Mouse (Mus musculus) lung, postnatal 14 days (tissue): ENCODE results near the gene Clec12a.
"Not testable (repeated sequence)": the region's sequence is repeated elsewhere in the genome, so short reads cannot be mapped to it uniquely, and the experiment has no call there.

ENCODE experiments used
- DNase-seq: peaks from one replicate; pipeline ENCODE4 v3.0.0; 2021

Clec12a gene

GRCm38 (mm10) chr6:129342391-129342790, at the start of gene Clec12a:
Gene Clec12a (plus strand): TSS chr6:129342691.
- DNase-seq, result not testable (repeated sequence)

DNA sequence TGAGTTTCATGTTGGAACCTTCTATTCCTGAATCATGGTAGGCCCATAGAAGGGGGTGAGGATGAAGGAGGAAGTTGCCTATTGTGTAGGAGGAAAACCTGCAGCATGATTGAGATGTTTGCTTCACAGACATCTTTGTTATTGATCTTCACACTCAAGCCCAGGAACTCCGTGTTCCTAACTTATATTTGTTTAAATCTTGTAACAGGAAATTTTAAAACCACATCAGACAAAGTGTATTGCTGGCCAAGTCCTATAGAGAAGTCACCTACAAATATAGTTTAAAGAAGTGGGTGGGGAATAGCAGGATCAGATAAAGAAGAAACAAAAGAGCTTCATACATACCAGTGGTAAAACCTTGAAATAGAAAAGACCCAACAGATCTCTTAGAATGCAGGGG, 38.3 kb upstream of the Clec12a start:
- DNase-seq, result no peak

- no peak for DNase-seq
These were observed 30.0 kb upstream of the Clec12a start for GRCm38 (mm10) chr6:129312499-129312898.

- no peak for DNase-seq
These were observed 27.8 kb upstream of the Clec12a start for GRCm38 (mm10) chr6:129314655-129315168.

- no peak for DNase-seq
These were observed 26.8 kb upstream of the Clec12a start for GRCm38 (mm10) chr6:129315698-129316097.

- no peak for DNase-seq
These were observed 26.0 kb upstream of the Clec12a start for GRCm38 (mm10) chr6:129316463-129316862.

DNA sequence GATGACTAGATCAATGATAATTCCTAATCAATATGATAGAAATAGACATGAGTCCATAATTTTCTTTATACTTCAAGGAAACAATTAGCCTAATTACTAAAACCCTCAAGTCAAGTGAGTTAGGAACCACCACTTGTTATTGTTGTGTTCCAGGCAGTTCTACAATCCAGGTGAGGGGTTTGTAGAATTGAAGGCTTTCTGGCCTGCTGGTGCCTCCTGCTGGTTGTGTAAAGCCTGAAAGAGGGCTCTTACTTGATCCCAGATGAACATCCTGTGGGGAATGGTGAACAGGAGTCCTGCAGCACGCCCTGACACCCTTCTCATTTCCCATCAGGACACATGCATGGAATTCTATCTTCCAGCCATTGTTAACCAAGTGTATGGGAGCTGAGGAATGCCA, 24.1 kb upstream of the Clec12a start:
- DNase-seq, result no peak

- DNase-seq, result no peak
These were observed 23.2 kb upstream of the Clec12a start for GRCm38 (mm10) chr6:129319331-129319730.

- no peak for DNase-seq
These were observed 16.5 kb upstream of the Clec12a start for GRCm38 (mm10) chr6:129326016-129326415.

- DNase-seq, result no peak
These were observed 15.8 kb upstream of the Clec12a start for GRCm38 (mm10) chr6:129326568-129327150.

DNA sequence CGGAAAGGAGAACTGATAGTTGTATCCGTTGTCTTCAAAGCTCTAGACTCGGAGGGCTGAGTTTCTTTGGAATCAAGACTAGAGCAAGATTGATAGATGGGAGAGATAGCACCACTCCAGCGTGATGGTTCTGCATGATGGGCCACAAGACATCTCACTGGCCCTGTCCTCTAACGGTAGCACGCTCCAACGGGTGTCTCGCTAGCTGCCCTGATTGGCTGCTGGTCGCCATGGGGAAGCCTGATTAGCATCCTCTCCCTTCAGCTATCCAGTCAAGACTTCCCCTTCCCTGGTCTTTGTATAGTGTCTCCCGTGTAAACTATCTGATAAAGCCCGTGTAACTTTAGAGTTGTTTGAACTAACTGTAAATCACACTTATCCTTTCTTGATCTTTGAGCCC, 10.9 kb upstream of the Clec12a start, which contains the start of gene 4922502D21Rik:
4922502D21Rik (minus strand) TSS at position 187 of the 400 bp plus-strand sequence.
- no peak for DNase-seq

DNA sequence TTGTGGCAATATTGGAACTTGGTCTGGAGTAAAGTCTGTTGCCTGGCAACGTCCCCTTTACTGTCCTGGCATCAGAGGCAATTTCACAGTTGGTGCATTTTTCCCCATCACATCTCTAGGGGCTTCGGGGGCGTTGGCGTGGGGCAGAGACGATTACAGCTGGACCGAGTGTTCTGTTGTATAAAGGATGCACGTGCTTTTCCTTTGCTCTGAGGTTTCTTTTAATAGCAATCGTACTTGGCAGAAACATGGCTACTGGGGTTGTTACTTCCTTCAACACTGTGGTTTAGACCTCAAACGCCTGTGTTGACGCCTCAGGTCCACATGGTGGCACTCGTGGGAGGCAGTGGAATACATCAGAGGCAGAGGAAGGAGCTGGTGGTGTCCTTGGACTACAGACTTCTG, 8.8 kb upstream of the Clec12a start:
- peak; percentile 64 for DNase-seq

- DNase-seq, result no peak
These were observed 4.7 kb upstream of the Clec12a start for GRCm38 (mm10) chr6:129337751-129338150.

GRCm38 (mm10) chr6:129344408-129344807, 1.9 kb downstream of the Clec12a start:
- DNase-seq, result no peak

- DNase-seq, result peak; percentile 9
These were observed 7.2 kb downstream of the Clec12a start for GRCm38 (mm10) chr6:129349524-129350352.

- no peak for DNase-seq
These were observed 8.6 kb downstream of the Clec12a start for GRCm38 (mm10) chr6:129351091-129351490.

DNA sequence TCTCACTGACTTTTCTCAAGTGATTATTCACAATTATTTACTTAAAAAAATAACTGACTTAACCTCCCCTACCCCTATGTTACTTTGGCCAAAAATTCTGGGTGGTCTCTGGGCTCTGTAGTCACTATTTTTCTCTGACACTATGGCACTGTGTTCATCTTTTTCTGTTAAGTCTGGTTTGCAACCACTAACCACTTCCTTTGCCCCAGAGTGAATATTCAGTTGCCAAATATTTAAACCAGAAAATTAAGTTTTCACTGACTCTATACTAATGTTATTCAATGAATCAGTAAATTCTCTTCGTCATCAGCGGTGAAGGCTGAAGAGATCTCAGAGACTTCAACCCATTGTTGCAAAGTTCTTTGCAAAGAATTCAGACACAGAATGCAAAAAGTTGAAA, 13.3 kb downstream of the Clec12a start:
- no peak for DNase-seq

- DNase-seq, result no peak
These were observed 13.9 kb downstream of the Clec12a start for GRCm38 (mm10) chr6:129356430-129356829.

- no peak for DNase-seq
These were observed 17.0 kb downstream of the Clec12a start for GRCm38 (mm10) chr6:129359515-129359914.

GRCm38 (mm10) chr6:129363942-129364341, 21.5 kb downstream of the Clec12a start:
- no peak for DNase-seq

DNA sequence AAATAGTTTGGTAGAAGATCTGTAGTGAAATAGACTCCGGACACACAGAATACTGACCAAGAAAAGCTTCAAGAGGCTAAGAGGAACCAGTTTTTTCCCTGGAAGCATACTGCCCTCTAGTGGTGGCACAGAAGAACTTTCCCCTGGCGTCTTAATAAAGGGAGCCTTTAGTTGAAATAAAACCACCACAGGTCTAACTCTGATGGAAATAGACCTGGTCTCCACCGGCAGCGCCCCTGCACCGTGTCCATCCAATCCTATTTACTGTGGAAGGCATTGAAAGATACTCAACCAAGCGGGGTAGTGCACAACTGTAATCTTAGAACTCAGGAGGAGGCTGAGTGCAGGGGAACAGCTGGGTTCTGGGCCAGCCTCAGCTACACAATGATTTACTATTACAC, 23.5 kb downstream of the Clec12a start:
- DNase-seq, result peak; percentile 60

DNA sequence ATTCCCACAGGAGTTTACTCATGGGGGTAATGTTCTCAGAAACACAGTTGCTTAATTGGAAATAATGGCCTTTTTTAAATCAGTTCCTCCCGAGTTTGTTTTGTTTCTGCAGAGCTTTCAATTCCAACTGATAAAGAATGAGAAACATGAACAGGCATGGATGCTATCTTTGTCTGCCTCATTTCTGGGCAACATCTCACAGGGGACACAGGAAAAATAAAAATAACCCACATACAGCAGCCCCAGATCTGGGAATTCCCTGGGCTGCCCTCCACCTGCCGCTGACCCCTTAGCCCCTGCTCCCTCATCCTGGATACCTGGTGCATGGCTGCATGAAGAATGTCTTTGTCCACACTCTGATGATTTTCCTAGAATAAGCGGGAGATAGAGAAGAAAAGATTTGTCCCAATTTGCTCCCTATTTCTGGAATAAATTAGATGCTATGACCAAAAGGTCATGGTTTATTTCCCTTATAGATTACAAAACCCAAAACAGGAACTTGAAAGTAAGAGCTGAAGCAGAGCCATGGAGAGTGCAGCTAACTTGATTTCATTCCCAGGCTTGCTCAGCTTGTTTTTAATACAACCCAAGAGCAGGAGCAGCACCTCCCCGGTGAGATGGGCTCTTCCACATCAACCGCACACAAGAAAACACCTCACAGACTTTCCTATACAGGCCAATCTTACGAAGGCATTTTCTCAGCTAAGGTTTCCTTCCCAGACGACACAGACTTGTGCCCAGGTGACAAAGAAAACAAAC, 27.1 kb downstream of the Clec12a start:
- no peak for DNase-seq

- no peak for DNase-seq
These were observed 32.5 kb downstream of the Clec12a start for GRCm38 (mm10) chr6:129374937-129375471.
